Mouse (Mus musculus) lung, postnatal 10 days (tissue): ENCODE measurements at regions not wholly inside any gene's neighbourhood (a gene's known extent, or its start where the extent isn't known, plus 50 kb on each side); places are given as distances from the start of the nearest gene placed in this dataset.

Experiments used
- DNase-seq: peaks from one replicate; pipeline ENCODE4 v3.0.0; 2021

- DNase-seq, result peak; percentile 2
Measured at GRCm38 (mm10) chr15:45266620-45267263, 5132.6 kb downstream of the 9330182O14Rik start.

GRCm38 (mm10) chr15:45273677-45274076, 5139.5 kb downstream of the 9330182O14Rik start:
- DNase-seq, result no peak

- no peak for DNase-seq
Measured at GRCm38 (mm10) chr15:45321628-45322027, 5187.5 kb downstream of the 9330182O14Rik start.

- DNase-seq, result no peak
Measured at GRCm38 (mm10) chr15:45350496-45350895, 5216.3 kb downstream of the 9330182O14Rik start.
